Mouse (Mus musculus) heart, embryonic 11.5 days (tissue): ENCODE results near the gene Meltf. TPM values are rescaled to one million over a fixed set of nuclear protein-coding genes. Genes with fewer than 3 reads are reported as not detected.

Experiments used
- ATAC-seq: fragments of 200-750 bp; cut with Nextera tagmentation; replicated peaks from 2 replicates; pipeline ENCODE4 v1.8.0; 2017; ENCODE audit warnings: moderate library complexity; ENCODE audit not compliant: insufficient number of reproducible peaks, low FRiP score, low TSS enrichment
- H3K27ac ChIP-seq: fragments of 300-500 bp; sonication (generic); 2 replicates; pipeline ENCODE4 v1.5.1; 2014; ENCODE audit warnings: mild to moderate bottlenecking, low read depth, low read length
- H3K27me3 ChIP-seq: fragments of 300-500 bp; sonication (generic); 2 replicates; pipeline ENCODE4 v1.6.1; 2014; ENCODE audit warnings: mild to moderate bottlenecking, low read length, mixed read lengths; ENCODE audit not compliant: control insufficient read depth, insufficient read depth
- H3K36me3 ChIP-seq: fragments of 300-500 bp; sonication (generic); 2 replicates; pipeline ENCODE4 v1.6.1; 2014; ENCODE audit warnings: mild to moderate bottlenecking, low read length, moderate library complexity, mixed read lengths; ENCODE audit not compliant: control insufficient read depth, insufficient read depth
- H3K4me1 ChIP-seq: fragments of 300-500 bp; sonication (generic); 2 replicates; pipeline ENCODE4 v1.6.1; 2014; ENCODE audit warnings: low read length; ENCODE audit not compliant: control insufficient read depth, insufficient read depth
- H3K4me2 ChIP-seq: fragments of 300-500 bp; sonication (generic); 2 replicates; pipeline ENCODE4 v1.6.1; 2014; ENCODE audit warnings: mild to moderate bottlenecking, moderate library complexity
- H3K4me3 ChIP-seq: fragments of 300-500 bp; sonication (generic); 2 replicates; pipeline ENCODE4 v1.5.1; 2014; ENCODE audit warnings: low read depth, low read length
- H3K9ac ChIP-seq: fragments of 300-500 bp; sonication (generic); 2 replicates; pipeline ENCODE4 v1.6.1; 2014; ENCODE audit warnings: mild to moderate bottlenecking, low read depth, low read length, moderate library complexity
- H3K9me3 ChIP-seq: fragments of 300-500 bp; sonication (generic); replicated peaks from 2 replicates; pipeline ENCODE4 v1.6.1; 2016; ENCODE audit warnings: low read length; ENCODE audit not compliant: control insufficient read depth
- WGBS: fragments of 180-500 bp; shearing (Covaris S2); extraction: QIAGEN DNeasy Blood & Tissue Kit; methylation state at CpG from one replicate; pipeline ENCODE4 v1.1.7; 2014; ENCODE audit not compliant: insufficient replicate concordance; 5-methylcytosine and 5-hydroxymethylcytosine counted together
- polyA plus RNA-seq: library from polyadenylated mRNA; unstranded; fragments of >200 nt; fragmentation: Nextera tagmentation; extraction: Ambion mirVana; gene quantifications from 2 replicates; pipeline ENCODE4 v1.2.1, GENCODE M21; 2014

The Meltf gene
- polyA plus RNA-seq, 1 experiment from 2014 or later: not detected

GRCm38 (mm10) chr16:31903239-31903638 is 24.6 kb downstream of the Meltf start:
- Histone ChIP-seq H3K36me3 (no peaks in the 10 kb centered on the region), H3K4me2 (no peak overlapping the region), H3K27me3 (no peaks in the 10 kb centered on the region), H3K4me3 (no peak overlapping the region), H3K27ac (no peak overlapping the region), H3K9ac (no peak overlapping the region), H3K9me3 (no peaks in the 10 kb centered on the region; the same call in 1 of the 2 replicates), H3K4me1 (peaks cover 10% of the 10 kb centered on the region)
- ATAC-seq: no peak
- 82% methylated on average over 8 of the region's 8 CpGs for WGBS

GRCm38 (mm10) chr16:31905331-31905730 is 26.7 kb downstream of the Meltf start:
- WGBS: 67% methylated on average over 4 of the region's 4 CpGs
- Histone ChIP-seq H3K9ac (no peak overlapping the region), H3K4me1 (peaks cover 9% of the 10 kb centered on the region), H3K9me3 (no peaks in the 10 kb centered on the region; the same call in 1 of the 2 replicates), H3K4me2 (no peak overlapping the region), H3K36me3 (no peaks in the 10 kb centered on the region), H3K4me3 (no peak overlapping the region), H3K27ac (no peak overlapping the region), H3K27me3 (no peaks in the 10 kb centered on the region; the same call in 1 of the 2 replicates)
- no peak for ATAC-seq

- peak overlapping the region; percentile 58 for H3K4me2 ChIP-seq
- no peak overlapping the region for H3K9ac ChIP-seq
- no peak overlapping the region for H3K27ac ChIP-seq
- no peaks in the 10 kb centered on the region; the same call in 1 of the 2 replicates for H3K27me3 ChIP-seq
- peaks cover 11% of the 10 kb centered on the region for H3K4me1 ChIP-seq
- H3K4me3 ChIP-seq: peak overlapping the region; percentile 18
- no peak for ATAC-seq
- 30% methylated on average over 19 of the region's 20 CpGs for WGBS
- no peaks in the 10 kb centered on the region for H3K9me3 ChIP-seq
- H3K36me3 ChIP-seq: no peaks in the 10 kb centered on the region
These were observed 27.5 kb downstream of the Meltf start for GRCm38 (mm10) chr16:31905891-31906825.

GRCm38 (mm10) chr16:31906896-31907295 is 28.3 kb downstream of the Meltf start:
- Histone ChIP-seq H3K27me3 (no peaks in the 10 kb centered on the region; the same call in 1 of the 2 replicates), H3K4me3 (peak overlapping the region; percentile 18), H3K9ac (no peak overlapping the region), H3K4me1 (peaks cover 11% of the 10 kb centered on the region), H3K9me3 (no peaks in the 10 kb centered on the region), H3K27ac (no peak overlapping the region), H3K36me3 (no peaks in the 10 kb centered on the region), H3K4me2 (peak overlapping the region; percentile 58)
- 14% methylated on average over 9 of the region's 9 CpGs for WGBS
- no peak for ATAC-seq

- no peaks in the 10 kb centered on the region for H3K36me3 ChIP-seq
- ATAC-seq: no peak
- H3K4me3 ChIP-seq: no peak overlapping the region
- no peak overlapping the region for H3K27ac ChIP-seq
- H3K4me1 ChIP-seq: peaks cover 11% of the 10 kb centered on the region
- H3K27me3 ChIP-seq: no peaks in the 10 kb centered on the region; the same call in 1 of the 2 replicates
- 48% methylated on average over 11 of the region's 11 CpGs for WGBS
- H3K9me3 ChIP-seq: no peaks in the 10 kb centered on the region
- H3K9ac ChIP-seq: no peak overlapping the region
- H3K4me2 ChIP-seq: no peak overlapping the region
These were observed 30.3 kb downstream of the Meltf start for GRCm38 (mm10) chr16:31908959-31909358.

GRCm38 (mm10) chr16:31910281-31910847 is 31.8 kb downstream of the Meltf start:
- 47% methylated on average over 10 of the region's 10 CpGs for WGBS
- Histone ChIP-seq H3K4me1 (peaks cover 11% of the 10 kb centered on the region), H3K9ac (no peak overlapping the region), H3K4me2 (no peak overlapping the region), H3K9me3 (no peaks in the 10 kb centered on the region), H3K36me3 (no peaks in the 10 kb centered on the region), H3K27me3 (no peaks in the 10 kb centered on the region; the same call in 1 of the 2 replicates), H3K27ac (no peak overlapping the region), H3K4me3 (no peak overlapping the region)
- no peak for ATAC-seq

GRCm38 (mm10) chr16:31917776-31918175 is 39.2 kb downstream of the Meltf start:
- no peak for ATAC-seq
- WGBS: 61% methylated on average over 11 of the region's 11 CpGs
- no peaks in the 10 kb centered on the region for H3K27me3 ChIP-seq
- H3K9ac ChIP-seq: no peak overlapping the region
- H3K4me2 ChIP-seq: peak overlapping the region; percentile 53; the same call in 1 of the 2 replicates
- no peaks in the 10 kb centered on the region for H3K36me3 ChIP-seq
- no peak overlapping the region for H3K27ac ChIP-seq
- H3K9me3 ChIP-seq: no peaks in the 10 kb centered on the region
- no peaks in the 10 kb centered on the region for H3K4me1 ChIP-seq
- no peak overlapping the region for H3K4me3 ChIP-seq

- Histone ChIP-seq H3K9ac (no peak overlapping the region), H3K4me3 (no peak overlapping the region), H3K36me3 (no peaks in the 10 kb centered on the region), H3K4me2 (peak overlapping the region; percentile 53), H3K9me3 (no peaks in the 10 kb centered on the region), H3K4me1 (no peaks in the 10 kb centered on the region), H3K27me3 (no peaks in the 10 kb centered on the region), H3K27ac (no peak overlapping the region)
- ATAC-seq: no peak
- 5% methylated on average over 14 of the region's 14 CpGs for WGBS
These were observed 39.7 kb downstream of the Meltf start for GRCm38 (mm10) chr16:31918248-31918724.
